Mouse (Mus musculus) 3134 (cell line): ENCODE data around the gene Hvcn1.
"Not testable (repeated sequence)": the region's sequence is repeated elsewhere in the genome, so short reads cannot be mapped to it uniquely, and the experiment has no call there.

Experiments used
- DNase-seq: peaks from one replicate; pipeline ENCODE4 v3.0.0-alpha.2; 2011; ENCODE audit warnings: low spot score; ENCODE audit not compliant: insufficient read length; ENCODE audit errors: extremely low read depth

The Hvcn1 gene

GRCm38 (mm10) chr5:122206475-122206874, at the start of gene Hvcn1:
TSS of gene Hvcn1 (plus strand) at chr5:122206804.
- no peak for DNase-seq

- peak; percentile 91 for DNase-seq
Observed at GRCm38 (mm10) chr5:122157827-122158381, 48.7 kb upstream of the Hvcn1 start, which contains the start of gene Ppp1cc. TSS of gene Ppp1cc (plus strand) at chr5:122158278.

GRCm38 (mm10) chr5:122158557-122159515, 47.8 kb upstream of the Hvcn1 start:
- DNase-seq, result peak; percentile 28

- DNase-seq, result no peak
Observed at GRCm38 (mm10) chr5:122163194-122163593, 43.4 kb upstream of the Hvcn1 start.

GRCm38 (mm10) chr5:122164011-122164410, 42.6 kb upstream of the Hvcn1 start:
- DNase-seq, result no peak

- peak; percentile 18 for DNase-seq
Observed at GRCm38 (mm10) chr5:122165233-122165915, 41.2 kb upstream of the Hvcn1 start.

GRCm38 (mm10) chr5:122166636-122167161, 39.9 kb upstream of the Hvcn1 start:
- peak; percentile 76 for DNase-seq

- DNase-seq, result no peak
Observed at GRCm38 (mm10) chr5:122168344-122169069, 38.1 kb upstream of the Hvcn1 start.

- no peak for DNase-seq
Observed at GRCm38 (mm10) chr5:122171058-122171457, 35.5 kb upstream of the Hvcn1 start.

GRCm38 (mm10) chr5:122175402-122175801, 31.2 kb upstream of the Hvcn1 start:
- DNase-seq, result no peak

- no peak for DNase-seq
Observed at GRCm38 (mm10) chr5:122175961-122176360, 30.6 kb upstream of the Hvcn1 start.

GRCm38 (mm10) chr5:122176398-122176797, 30.2 kb upstream of the Hvcn1 start:
- DNase-seq, result peak; percentile 25

GRCm38 (mm10) chr5:122179665-122180064, 26.9 kb upstream of the Hvcn1 start:
- no peak for DNase-seq

GRCm38 (mm10) chr5:122184283-122184806, 22.3 kb upstream of the Hvcn1 start:
- DNase-seq, result no peak

GRCm38 (mm10) chr5:122184858-122185257, 21.7 kb upstream of the Hvcn1 start:
- not testable (repeated sequence) for DNase-seq

- DNase-seq, result no peak
Observed at GRCm38 (mm10) chr5:122189115-122189514, 17.5 kb upstream of the Hvcn1 start.

- no peak for DNase-seq
Observed at GRCm38 (mm10) chr5:122190465-122190864, 16.1 kb upstream of the Hvcn1 start.

GRCm38 (mm10) chr5:122191269-122192063, 15.1 kb upstream of the Hvcn1 start:
- no peak for DNase-seq

GRCm38 (mm10) chr5:122192347-122192746, 14.3 kb upstream of the Hvcn1 start:
- no peak for DNase-seq
